Mouse (Mus musculus) E14TG2a.4 (cell line): ENCODE data around the gene Anks1b.

ENCODE experiments used
- H3K27me3 ChIP-seq: 2 replicates; pipeline ENCODE4 v1.6.1; 2014; ENCODE audit warnings: low read length, control low read depth; ENCODE audit not compliant: insufficient read depth
- H3K36me3 ChIP-seq: 2 replicates; pipeline ENCODE4 v1.6.1; 2014; ENCODE audit warnings: low read length, control low read depth; ENCODE audit not compliant: insufficient read depth
- H3K4me1 ChIP-seq: replicated peaks from 2 replicates; pipeline ENCODE4 v1.6.1; 2014; ENCODE audit warnings: low read depth, low read length, control low read depth
- H3K4me3 ChIP-seq: replicated peaks from 2 replicates; pipeline ENCODE4 v1.5.1; 2014; ENCODE audit warnings: mild to moderate bottlenecking, low read length
- H3K9me3 ChIP-seq: 2 replicates; pipeline ENCODE4 v1.6.1; 2014; ENCODE audit warnings: low read length, control low read depth
- CTCF ChIP-seq: conservative IDR thresholded peaks from 2 replicates; pipeline ENCODE4 v1.5.1; 2014; ENCODE audit warnings: low read length
- NANOG ChIP-seq: IDR thresholded peaks from 2 replicates; pipeline ENCODE4 v1.6.1; 2014; ENCODE audit warnings: borderline replicate concordance, low read length, mixed read lengths
- POU5F1 ChIP-seq: IDR thresholded peaks from 2 replicates; pipeline ENCODE4 v1.6.1; 2014; ENCODE audit warnings: low read length, borderline replicate concordance

Gene Anks1b

GRCm38 (mm10) chr10:90874166-90874565 is 1000.9 kb downstream of the Anks1b start:
- H3K4me1 ChIP-seq, result no peaks in the 10 kb centered on the region
- peaks cover 31% of the 10 kb centered on the region for H3K27me3 ChIP-seq
- no peak for TF ChIP-seq NANOG
- no peak for TF ChIP-seq POU5F1
- TF ChIP-seq CTCF, result no peak
- H3K36me3 ChIP-seq, result no peaks in the 10 kb centered on the region
- H3K4me3 ChIP-seq, result no peak overlapping the region
- H3K9me3 ChIP-seq, result 0 out of 2 replicates have a peak, but pooled peaks cover 3% of the 10 kb centered on the region

DNA sequence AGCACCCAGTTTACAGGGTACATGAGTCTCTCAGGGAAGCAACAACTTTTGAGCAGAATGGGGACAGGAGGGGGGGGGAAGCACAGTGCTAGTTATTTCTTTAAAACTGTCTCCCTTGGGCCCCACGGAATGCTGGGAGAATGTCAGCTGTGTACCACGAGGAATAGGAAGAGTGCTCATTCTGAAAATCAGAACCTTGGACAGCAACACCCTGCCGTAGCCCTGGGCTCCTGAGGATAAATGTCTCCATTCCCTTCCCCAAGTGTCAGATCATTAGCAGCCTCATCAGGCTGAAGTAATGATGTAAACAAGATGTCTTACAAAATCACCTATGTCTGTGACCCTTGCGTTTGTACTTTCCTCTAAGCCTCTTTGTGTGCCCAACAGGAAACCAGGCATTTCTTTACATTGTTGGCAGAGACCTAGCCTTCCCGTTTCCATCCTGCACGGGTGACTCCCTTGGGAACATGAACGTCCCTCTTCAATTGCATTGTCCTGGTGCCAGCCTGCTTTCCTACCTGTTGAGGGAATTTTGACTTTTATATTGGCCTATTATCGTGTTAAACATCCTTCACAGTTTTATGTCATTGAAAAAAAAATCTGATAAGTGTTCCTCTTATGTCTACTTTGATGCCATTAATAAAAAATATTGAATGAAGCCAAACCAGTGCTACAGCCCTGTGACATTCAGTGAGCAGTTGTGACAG is 1007.7 kb downstream of the Anks1b start:
- H3K4me1 ChIP-seq, result no peaks in the 10 kb centered on the region
- no peak overlapping the region for H3K4me3 ChIP-seq
- peaks cover 9% of the 10 kb centered on the region for H3K27me3 ChIP-seq
- H3K9me3 ChIP-seq, result no peaks in the 10 kb centered on the region
- TF ChIP-seq POU5F1, result no peak
- no peak for TF ChIP-seq CTCF
- TF ChIP-seq NANOG, result no peak
- H3K36me3 ChIP-seq, result no peaks in the 10 kb centered on the region

- Histone ChIP-seq H3K9me3 (no peaks in the 10 kb centered on the region), H3K27me3 (peaks cover 3% of the 10 kb centered on the region; the same call in 1 of the 2 replicates), H3K4me1 (no peaks in the 10 kb centered on the region), H3K36me3 (no peaks in the 10 kb centered on the region), H3K4me3 (no peak overlapping the region)
- no peak for TF ChIP-seq POU5F1
- TF ChIP-seq NANOG, result no peak
- TF ChIP-seq CTCF, result no peak
Observed at GRCm38 (mm10) chr10:90889566-90889965, 1016.3 kb downstream of the Anks1b start.

- Histone ChIP-seq H3K4me1 (no peaks in the 10 kb centered on the region), H3K36me3 (no peaks in the 10 kb centered on the region)
- TF ChIP-seq CTCF (no peak), NANOG (no peak), POU5F1 (no peak)
Observed at GRCm38 (mm10) chr10:90892728-90893127, 1019.4 kb downstream of the Anks1b start.

GRCm38 (mm10) chr10:90897894-90898293 is 1024.6 kb downstream of the Anks1b start:
- Histone ChIP-seq H3K27me3 (0 out of 2 replicates have a peak, but pooled peaks cover 3% of the 10 kb centered on the region), H3K36me3 (no peaks in the 10 kb centered on the region), H3K4me3 (no peak overlapping the region), H3K9me3 (no peaks in the 10 kb centered on the region), H3K4me1 (no peaks in the 10 kb centered on the region)
- TF ChIP-seq CTCF (no peak), POU5F1 (no peak), NANOG (no peak)

More at GRCm38 (mm10) chr10:90892728-90893127, 1019.4 kb downstream of the Anks1b start:
- H3K4me3 ChIP-seq, result no peak overlapping the region
- H3K27me3 ChIP-seq, result 0 out of 2 replicates have a peak, but pooled peaks cover 3% of the 10 kb centered on the region
- no peaks in the 10 kb centered on the region for H3K9me3 ChIP-seq

DNA sequence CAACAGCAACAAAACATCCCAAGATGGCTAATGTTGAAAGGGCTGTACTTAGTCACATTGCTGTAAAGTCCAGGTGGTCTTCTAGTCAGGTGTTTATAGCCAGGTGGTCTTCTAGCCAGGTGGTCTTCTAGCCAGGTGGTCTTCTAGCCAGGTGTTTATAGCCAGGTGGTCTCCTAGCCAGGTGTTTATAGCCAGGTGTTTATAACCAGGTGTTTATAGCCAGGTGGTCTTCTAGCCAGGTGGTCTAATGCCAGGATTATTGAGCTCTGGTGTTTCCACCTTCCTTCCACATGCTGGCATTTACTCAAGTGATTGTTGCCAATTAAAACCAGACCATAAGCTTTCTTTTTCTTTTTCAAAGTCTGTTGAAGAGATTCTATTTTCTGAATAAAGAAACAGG is 1030.9 kb downstream of the Anks1b start:
- TF ChIP-seq NANOG (no peak), CTCF (no peak), POU5F1 (no peak)
- Histone ChIP-seq H3K36me3 (no peaks in the 10 kb centered on the region), H3K4me1 (no peaks in the 10 kb centered on the region), H3K4me3 (no peak overlapping the region), H3K27me3 (peaks cover 11% of the 10 kb centered on the region), H3K9me3 (no peaks in the 10 kb centered on the region)

DNA sequence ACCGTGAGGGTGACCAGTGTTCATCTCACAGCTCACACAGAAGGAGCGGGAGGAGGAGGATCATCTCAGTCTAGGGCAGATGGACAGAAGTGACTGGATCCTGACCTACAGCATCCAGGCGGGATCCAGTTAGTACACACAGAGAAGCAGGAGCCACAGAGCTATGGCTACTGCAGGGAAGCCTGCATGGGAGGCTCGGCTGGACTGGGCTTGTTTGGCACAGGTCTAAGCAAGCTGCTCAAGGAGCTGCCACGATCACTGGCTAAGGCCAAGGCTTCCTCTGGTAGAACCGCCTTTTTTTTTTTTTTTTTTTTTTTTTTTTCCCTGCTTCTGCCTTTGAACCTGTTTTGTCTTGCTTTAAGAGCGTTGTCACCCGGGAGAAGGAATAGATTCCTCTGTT is 1034.1 kb downstream of the Anks1b start:
- no peak for TF ChIP-seq CTCF
- no peak for TF ChIP-seq POU5F1
- TF ChIP-seq NANOG, result no peak
- no peak overlapping the region for H3K4me3 ChIP-seq

DNA sequence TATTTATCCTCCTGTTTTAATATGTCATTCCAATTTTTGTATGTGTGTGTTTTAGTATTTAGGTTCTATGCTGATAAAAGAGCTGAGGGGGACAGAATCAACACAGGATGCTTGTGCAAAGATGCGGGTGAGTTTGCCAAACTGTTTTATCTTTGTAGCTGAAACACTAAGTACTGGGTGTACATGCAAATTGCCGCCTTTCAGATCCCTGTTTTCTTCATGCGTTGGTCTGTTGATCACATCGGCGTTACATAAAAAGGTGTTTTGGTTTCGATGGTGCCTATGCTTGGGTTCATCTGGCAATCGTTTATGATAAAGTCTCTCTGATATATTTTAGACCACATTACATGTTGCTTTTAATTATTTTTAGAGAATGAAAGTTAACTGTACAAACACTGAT is 1050.2 kb downstream of the Anks1b start:
- Histone ChIP-seq H3K9me3 (0 out of 2 replicates have a peak, but pooled peaks cover 3% of the 10 kb centered on the region), H3K4me1 (no peaks in the 10 kb centered on the region), H3K4me3 (no peak overlapping the region), H3K36me3 (no peaks in the 10 kb centered on the region), H3K27me3 (no peaks in the 10 kb centered on the region)
- TF ChIP-seq POU5F1 (no peak), CTCF (no peak), NANOG (no peak)

More for the DNA sequence above, 1034.1 kb downstream of the Anks1b start:
- Histone ChIP-seq H3K4me1 (no peaks in the 10 kb centered on the region), H3K9me3 (no peaks in the 10 kb centered on the region), H3K36me3 (no peaks in the 10 kb centered on the region), H3K27me3 (peaks cover 11% of the 10 kb centered on the region)
